Mouse (Mus musculus) thymus, postnatal 0 days (tissue): ENCODE results near the gene Pttg1ip. TPM values are rescaled to one million over a fixed set of nuclear protein-coding genes. Genes with fewer than 3 reads are reported as not detected.
A peak's percentile ranks its signal among the peaks of the same experiment; 100 is the strongest.

ENCODE experiments used
- DNase-seq: peaks from one replicate; pipeline ENCODE4 v3.0.0-alpha.2; 2015; ENCODE audit warnings: low spot score
- polyA plus RNA-seq: library from polyadenylated mRNA; unstranded; fragments of >200 nt; fragmentation: Nextera tagmentation; extraction: Ambion mirVana; gene quantifications from 2 replicates; pipeline ENCODE4 v1.2.1, GENCODE M21; 2015

Pttg1ip gene
- 79.8 and 85.6 TPM in 2 replicates for polyA plus RNA-seq

DNA sequence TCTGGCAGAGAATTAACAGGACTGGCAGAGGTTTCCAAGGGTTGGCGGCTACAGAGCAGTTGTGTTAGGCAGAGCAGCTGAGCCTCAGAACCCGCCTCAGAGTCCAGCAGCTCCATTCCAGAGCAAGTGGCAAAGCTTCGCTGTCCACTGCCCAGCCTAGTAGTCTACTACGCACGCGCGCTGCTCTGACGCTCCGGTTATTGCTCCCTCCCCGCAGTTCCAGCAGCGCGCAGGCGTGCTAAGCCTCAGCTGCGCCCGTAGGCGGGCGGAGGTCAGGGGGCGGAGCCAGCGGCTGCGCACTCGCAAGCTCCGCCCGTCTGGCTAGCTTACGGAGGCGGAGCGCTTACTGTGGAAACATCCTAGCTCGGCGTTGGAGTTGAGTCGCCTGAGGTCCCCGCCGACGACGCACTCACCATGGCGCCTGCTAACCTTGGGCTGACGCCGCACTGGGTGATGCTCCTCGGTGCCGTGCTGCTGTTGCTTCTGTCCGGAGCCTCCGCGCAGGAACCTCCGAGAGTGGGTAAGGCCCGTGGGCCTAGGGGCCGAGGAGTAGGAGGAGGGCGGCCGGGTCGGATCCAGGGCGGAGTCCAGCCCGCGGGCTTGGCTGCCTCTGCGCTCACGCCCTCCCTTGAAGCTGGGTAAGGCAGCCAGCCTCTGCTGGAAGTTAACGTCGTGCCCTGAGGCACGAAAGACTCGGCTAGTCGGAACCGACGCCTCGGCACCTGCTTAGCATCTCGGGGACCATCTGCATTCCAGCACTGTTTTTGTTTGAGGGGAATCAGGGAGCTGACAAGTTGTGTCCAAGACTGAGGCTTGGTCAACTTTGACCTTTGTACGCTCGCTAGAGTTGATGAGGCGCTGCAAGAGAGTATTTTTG, at the start of gene Pttg1ip:
Gene Pttg1ip (plus strand): TSS at position 313 of the 877 bp plus-strand sequence.
- DNase-seq: peak; percentile 99

DNA sequence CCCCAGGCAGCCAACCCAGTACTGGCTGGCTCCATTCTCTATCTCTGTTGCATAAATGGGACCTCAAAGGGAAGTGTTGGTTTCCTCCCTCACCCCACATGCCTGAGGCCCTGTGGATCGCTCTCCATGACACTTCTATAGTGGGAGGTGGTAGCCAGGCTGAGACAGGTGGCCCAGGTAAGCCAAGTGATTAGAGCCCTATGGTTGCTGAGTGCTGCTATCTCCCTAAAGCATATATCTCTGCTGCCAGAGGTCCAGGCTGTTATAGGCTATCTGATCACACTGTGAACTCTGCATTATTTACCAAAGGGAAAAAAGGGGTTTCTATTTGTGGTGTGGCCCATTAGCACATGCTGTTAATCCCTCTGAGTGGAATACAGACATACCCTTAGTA, 49.5 kb upstream of the Pttg1ip start:
- no peak for DNase-seq

DNA sequence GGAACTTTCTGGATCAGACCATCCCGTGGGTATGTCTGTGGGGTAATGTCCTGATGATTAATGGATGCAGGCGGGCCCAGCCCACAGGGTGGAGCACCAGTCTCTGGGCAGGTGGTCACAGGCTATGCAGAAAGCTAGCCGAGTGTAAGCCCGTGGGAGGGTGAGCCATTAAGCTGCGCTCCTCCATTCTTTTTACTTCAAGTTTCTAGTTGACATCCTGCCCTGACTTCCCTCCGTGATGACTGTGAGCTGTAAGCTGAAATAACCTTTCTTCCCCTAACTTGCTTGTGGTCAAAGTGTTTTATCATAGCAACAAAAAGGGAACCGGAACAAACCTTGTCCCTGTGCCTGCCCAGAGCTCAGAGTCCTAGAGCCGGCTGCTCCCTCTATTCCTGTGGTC, 44.8 kb upstream of the Pttg1ip start:
- peak; percentile 45 for DNase-seq

DNA sequence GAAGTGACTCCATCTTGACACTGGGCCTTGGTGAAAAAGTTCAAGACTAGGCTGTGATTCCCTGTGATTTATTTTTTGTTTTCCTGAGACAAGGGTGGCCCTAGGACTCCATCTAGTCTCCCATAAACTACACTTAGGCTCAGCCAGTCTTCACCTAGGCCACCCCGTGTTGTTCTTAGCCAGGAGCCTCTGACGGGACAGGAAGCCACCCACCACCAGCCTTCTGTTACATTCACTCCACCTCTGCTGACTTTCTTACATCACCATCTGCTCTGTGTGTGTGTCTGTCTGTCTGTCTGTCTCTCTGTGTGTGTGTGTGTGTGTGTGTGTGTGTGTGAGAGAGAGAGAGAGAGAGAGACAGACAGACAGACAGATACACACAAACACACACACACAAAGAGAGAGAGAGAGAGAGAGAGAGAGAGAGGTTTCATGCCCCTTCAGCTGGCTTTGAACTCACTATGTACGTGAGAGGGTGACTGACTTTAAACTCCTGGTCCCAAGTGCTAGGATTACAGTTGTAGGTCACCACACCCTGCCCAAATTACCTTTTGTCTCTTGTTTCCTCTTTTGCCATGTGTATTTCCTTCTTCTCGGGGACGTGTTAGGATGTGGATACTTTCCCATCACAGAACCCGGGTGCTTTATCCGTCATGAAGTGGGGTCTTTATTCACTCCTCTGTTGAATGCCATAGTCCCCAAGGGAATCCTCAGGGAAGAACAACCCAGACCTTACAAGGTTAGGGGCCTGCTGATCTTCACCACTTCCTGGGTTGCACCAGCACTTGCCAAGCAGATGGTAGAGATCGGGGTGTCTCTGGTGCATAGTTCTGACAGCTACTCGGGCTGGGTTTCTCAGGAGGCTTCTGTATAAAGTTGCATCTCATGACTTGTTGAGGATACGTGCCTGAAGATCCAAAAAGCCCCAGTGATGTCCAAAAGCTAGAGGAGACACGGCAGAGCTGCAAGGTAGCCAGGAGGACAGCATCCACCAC, 44.0 kb upstream of the Pttg1ip start:
- peak; percentile 68 for DNase-seq

DNA sequence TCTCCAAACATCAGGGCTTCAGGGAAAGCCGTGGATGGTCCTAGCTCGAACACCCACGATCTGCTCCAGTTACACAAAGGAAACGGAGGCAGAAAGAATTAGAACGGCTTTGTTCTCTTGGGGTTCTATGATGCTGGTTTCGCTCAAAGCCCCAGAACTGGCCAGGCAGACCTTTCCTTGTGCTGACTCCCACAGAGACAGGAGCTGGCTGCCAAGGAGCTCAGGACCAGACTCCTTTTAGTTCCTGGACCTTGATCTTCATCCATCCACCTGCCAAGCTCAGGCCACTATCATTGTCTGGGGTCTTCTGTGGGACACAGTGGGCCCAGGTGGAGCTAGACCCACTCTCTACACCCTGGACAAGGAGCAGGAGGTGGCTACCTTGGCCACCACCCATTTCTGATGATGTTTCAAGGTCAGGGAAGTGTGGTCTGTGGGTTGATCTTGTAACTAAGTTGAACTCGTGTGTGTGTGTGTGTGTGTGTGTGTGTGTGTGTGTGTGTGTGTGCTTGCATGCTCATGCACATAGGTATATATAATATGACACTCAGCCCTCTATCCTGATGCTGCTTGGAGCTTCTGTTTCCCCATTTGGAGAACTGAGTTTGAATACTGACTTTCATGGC, 42.1 kb upstream of the Pttg1ip start:
- no peak for DNase-seq

DNA sequence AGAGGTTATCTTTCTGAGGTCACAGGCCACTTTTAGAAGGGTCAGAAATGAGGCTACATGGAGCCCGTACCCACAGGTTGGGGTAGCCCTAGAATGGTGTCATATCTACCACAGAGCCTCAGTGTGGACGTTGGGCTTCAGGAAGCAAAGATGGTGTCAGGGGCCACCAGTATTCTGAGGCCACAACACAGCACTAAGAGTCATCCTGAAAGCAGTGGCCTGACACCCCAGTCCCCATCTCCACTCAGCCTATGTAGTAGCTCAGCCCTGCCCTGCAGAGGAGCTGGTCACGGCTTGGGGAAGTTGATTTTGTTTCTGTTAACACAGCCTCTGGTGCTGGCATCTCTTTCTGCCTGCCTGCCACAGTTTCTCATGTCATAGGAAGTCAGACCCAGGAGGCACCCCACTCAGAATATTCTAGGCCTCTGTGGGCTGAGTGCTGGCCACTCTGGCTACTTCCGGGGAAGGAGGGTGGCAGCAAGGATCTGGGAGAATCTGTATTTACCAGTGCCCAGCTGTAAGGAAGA, 40.9 kb upstream of the Pttg1ip start:
- DNase-seq: no peak

DNA sequence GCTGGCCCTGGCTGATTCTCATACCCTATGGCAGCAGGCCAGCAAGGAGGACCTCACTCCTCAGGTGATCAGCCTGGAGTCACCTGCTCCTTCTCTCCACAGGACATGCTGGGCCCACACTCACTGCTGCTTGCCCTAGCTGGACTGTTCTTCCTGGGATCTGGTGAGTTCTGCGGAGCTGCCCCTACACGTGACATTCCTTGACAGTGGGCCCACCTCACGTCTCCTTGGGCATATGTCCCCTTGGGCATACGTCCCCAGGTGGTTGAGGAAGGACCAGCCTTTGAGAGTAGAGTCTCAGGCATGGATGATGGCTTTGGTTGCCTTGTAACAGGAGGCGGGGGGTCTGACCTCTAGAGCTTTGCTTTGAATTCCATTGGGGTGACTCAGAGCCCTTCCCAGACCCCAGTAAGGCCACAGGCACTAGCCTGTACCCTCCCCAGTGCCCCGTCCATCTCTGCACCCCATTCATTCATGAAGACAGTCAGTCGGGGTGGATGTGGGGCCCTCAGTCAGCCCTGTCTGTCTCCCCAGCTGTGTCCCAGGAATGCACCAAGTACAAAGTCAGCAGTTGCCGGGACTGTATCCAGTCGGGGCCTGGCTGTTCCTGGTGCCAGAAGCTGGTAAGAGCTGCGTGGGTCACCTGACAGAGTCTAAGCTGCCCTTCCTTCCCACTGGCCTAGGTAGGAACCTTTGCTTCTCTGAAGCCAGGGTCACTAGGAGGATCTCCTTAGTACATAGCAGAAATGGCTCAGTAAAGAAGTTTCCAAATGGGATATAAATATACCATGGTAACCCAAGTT, 39.5 kb upstream of the Pttg1ip start:
- no peak for DNase-seq

DNA sequence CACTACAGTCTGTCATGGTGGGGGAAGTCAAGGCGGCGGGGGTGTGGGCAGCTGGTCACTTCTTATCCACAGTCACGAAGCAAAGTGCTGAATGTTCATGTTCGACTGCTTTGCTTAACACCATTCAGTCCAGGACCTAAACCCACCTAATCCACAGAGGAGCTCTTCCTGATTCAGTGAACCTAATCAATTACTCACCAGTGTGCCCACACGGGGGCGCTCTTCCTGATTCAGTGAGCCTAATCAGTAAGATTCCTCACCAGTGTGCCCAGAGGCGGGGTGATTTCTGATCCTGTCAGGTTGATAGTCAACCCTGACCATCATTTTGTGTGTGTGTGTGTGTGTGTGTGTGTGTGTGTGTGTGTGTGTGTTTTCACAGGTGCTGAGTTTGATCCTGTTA, 38.3 kb upstream of the Pttg1ip start:
- DNase-seq: peak; percentile 58

DNA sequence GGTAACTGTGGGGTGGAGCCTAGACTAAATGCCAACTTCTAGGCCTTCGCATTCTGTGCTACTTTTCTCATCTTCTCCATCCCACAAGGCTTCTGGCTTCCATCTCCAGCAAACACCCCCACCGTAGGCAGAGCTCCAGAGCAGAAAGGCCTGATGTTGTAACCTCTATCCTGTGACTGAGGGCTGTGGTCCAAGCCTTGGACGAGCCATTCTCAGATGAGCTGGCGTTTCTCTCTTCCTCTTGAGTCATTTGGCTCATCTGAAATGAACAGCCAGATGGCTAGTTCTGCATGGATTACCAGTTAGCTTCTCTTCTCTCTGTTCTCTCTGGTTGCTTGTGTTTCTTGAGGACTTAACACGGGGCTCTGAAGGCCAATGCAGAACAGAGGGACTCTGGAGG, 36.6 kb upstream of the Pttg1ip start:
- DNase-seq: no peak

DNA sequence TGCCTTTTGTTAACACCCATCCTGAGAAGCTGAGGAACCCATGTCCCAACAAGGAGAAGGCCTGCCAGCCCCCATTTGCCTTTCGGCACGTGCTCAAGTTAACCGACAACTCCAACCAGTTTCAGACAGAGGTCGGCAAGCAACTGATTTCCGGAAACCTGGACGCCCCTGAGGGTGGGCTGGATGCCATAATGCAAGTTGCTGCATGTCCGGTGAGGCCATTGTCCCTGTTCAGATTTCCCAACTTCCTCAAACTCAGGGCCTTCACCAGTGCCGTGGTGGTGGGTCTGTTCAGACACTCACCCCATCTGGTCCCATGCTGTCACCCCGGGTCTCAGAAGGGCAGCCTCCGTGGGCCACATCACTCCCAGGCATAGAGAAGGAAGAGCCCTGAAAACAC, 32.9 kb upstream of the Pttg1ip start:
- DNase-seq: no peak

DNA sequence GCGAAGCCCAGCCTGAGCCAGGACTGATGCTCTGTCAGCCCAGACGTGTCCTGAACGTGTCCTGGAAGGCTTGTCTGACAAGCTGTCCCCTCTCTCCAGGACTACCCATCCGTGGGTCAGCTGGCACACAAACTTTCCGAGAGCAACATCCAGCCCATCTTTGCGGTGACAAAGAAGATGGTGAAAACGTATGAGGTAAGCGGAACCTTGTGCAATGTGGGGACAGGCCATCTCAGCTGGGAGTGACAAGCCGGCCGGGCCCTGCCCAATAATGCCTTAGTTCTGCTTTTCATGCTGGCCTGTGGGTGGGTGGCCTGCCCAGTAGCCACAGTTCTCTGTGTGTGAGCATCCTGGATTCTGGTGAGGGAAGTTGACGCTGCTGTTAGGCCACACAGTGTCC, 30.6 kb upstream of the Pttg1ip start:
- no peak for DNase-seq

DNA sequence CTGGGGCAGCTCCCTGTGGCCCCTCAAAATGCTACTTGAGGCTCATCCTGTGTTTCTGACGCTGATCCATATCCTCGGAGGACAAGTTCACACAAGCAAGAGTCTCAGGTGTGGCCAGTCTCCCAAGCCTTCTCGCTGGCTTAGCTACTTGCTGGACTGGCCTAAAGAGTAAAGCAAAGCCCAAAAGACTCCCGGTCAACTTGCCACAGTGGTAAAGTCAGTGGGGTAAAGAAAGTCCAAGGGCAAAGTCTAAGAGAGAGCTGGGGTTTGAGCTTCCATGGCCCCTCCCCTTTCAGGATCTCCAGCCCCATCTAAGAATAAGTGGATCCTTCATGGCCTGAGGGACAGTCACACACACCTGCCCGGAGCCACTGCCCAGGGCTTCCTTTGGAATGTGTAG, 29.4 kb upstream of the Pttg1ip start:
- no peak for DNase-seq

DNA sequence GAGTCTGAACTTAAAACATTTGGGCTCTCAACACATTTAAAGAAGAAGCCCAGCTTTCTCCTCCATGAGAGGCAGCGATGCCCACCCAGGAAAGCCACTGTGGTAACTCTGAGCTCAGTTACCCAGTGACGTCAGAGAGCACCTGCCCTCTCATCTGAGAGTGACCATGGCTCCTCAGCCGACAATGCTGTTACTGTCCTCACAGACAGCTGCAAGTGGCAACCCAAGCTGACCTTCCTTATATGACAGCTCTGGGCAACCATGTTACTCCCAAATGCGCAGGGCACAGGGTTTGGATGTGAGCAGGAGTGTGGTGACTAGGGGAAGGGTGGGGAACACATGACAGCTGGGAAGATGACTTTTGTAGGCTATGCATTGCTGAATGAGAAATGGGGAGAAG, 28.2 kb upstream of the Pttg1ip start:
- DNase-seq: no peak

DNA sequence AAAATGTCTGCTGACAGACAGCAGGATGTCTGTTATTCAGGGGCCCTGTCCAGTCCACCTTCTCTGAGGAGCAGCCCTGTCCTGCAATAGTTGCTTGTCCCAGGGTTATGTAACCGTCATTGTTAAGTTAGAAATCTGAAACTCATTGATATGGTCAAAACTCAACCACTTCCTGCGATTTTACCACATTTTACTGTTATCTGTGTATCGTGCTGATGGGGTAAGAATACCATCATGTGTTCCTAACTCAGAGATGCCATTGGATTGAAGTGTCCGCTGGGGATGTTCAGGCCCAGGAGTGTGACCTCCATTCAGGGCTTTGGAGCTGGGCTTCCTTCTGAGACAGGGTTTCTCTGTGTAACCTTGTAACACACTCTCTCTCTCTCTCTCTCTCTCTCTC, 26.6 kb upstream of the Pttg1ip start:
- DNase-seq: no peak

DNA sequence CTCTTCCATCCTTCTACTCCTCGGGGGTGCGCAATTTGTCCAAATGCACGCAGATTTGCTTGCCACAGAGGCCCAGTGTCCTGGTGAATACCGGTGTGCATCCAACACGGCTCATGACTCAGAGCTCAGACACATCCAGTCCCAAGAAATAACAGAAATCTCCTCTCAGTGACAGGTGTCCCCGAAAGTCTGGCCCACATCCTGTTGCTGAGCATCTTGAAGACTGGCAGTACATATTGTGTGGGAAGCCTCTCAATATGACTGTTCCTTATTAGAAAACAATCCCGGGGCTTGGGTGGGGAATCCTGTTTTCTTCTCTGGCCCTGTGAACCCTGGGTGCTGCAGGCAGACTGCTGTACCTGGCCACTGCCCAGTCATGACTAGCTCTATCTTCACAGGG, 24.9 kb upstream of the Pttg1ip start:
- DNase-seq: peak; percentile 30

DNA sequence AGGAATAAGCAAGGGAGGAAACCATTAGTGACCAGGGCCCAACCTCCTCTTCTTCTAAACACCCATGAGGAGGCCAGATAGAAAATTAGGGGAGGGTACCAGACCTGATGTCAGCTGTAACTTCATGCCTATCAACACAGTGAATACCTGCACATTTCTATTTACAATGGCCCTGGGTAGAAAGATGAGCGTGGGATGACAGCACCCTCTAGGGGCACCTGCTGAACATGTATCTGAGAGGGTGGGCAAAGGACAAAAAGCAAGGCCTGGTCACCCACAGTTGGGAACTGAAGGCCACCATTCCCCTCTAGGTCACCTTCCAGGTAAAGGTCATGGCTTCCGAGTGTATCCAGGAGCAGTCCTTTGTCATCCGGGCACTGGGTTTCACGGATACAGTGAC, 23.9 kb upstream of the Pttg1ip start:
- DNase-seq: peak; percentile 33

DNA sequence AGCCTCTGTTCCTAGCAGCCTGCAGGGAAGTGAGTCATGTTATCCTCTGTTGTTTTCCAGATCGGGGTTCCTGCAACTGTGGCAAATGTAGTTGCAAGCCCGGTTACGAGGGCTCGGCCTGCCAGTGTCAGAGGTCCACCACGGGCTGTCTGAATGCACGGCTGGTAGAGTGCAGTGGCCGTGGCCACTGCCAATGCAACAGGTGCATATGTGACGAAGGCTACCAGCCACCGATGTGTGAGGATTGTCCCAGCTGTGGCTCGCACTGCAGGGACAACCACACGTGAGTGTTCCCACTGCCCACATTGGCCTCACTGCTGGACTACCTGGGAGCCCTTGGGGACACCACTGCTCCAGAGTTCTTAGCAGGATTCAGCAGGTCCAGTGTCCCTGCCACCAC, 21.4 kb upstream of the Pttg1ip start:
- DNase-seq: no peak

DNA sequence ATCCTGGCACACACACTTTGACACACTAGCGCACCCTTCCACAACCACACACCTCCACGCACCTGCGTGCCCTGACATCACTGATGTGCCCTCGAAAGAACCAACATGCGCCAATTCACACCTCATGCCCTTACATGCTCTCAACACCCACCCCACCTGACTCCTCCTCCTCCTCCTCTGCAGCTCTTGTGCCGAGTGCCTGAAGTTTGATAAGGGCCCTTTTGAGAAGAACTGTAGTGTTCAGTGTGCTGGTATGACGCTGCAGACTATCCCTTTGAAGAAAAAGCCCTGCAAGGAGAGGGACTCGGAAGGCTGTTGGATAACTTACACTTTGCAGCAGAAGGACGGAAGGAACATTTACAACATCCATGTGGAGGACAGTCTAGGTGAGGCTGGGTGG, 20.7 kb upstream of the Pttg1ip start:
- DNase-seq: no peak

DNA sequence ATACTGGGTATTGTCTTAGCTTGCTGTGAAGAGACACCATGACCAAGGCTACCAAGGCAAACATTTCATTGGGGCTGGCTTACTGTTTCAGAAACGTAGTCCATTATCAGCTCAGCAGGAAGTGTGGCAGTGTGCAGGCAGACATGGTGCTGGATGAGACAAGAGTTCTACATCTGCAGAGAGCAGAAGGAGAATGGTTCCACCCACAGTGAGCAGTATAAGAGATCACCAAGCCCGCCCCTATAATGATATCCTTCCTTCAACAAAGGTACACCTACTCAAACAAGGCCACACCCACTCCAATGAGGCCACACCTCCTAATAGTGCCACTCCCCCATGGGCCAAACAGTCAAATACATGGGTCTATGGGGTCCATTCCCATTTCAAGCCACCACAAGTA, 20.0 kb upstream of the Pttg1ip start:
- DNase-seq: no peak

DNA sequence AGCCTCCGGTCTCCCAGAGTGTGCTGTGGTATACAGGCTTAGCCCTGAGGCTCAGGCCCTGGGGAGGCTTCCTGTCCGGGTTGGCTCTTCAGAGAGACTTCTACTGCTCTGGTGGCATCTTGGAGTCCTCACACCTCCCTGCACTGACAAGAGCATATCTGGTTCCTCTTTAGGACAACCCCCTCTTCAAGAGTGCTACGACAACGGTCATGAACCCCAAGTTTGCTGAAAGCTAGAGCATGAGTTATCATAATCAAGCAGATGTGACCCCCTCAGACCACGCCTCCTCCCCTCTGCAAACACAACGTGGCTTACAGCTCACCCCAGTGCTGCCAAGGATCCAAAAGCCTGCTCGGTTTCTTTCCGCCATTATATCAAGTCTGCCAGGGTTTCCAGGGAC, 16.5 kb upstream of the Pttg1ip start:
- no peak for DNase-seq

DNA sequence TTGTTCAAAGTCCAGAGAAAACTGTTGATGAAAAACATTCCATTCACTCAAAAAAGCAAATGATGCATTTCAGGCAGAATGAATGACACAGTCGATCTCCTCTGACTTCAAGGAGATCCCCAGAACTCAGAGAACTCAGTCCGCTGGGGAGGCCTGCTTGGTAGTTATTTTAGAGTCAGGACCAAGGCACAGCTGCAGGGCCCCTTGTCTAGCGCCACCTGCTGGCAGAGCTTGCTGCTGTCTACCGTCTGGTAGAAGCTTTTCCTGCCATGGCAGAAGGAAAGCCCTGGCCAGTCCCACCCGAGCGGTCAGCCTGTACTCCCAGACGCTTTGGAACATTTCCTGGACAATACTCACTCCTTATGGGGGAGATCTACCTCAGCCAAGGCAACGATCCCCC, 14.9 kb upstream of the Pttg1ip start:
- DNase-seq: peak; percentile 79
